15 mouse cellular contexts compared by ENCODE assay signal in the genomic region with DNA sequence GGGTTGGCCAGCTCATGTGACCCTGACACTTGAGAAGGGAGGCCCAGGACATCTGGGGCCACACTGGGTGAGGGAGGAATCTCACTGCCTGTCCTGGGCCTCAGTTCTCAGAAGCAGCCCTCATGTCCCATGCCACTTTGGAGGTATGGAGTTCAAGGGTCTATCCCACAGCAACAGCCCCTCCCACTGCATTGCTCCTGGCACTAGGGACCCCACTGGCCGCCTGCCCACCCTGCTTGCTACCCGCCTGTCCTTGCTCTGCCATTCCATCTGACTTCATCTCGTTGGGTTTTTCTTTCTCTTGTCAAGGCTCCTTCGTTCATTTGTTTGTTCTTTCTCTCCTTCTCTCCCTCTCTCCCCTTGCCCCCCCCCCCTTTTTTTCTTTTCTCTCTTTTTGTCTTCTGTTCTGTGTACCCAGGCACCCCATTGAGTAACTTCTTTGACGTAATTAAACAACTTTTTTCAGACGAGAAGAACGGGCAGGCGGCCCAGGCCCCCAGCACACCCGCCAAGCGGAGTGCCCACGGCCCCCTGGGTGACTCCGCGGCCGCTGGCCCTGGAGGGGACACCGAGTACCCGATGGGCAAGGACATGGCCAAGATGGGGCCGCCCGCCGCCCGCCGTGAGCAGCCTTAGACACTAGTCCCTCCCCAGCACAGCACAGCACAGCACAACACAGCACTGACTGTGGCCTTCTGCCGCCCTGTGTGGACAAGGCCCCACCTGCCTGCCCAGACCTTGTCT. TPM values are rescaled to one million over a fixed set of nuclear protein-coding genes. Genes with fewer than 3 reads are reported as not detected.
DNase-seq lines count a peak whose midpoint lies in the region; ATAC-seq lines count a peak whose summit lies in the region.
"Had no signal": no experiment of that assay in that cellular context is flagged by ENCODE, and none has a peak within 500 bp of the region (broad histone marks: within the 10 kb centered on the region; RNA-seq: fewer than 3 reads in every experiment).

No protein-coding gene starts in this region.

- peak; percentile 50 to 54 for DNase-seq in layer of hippocampus, postnatal 10 days (ENCODE audit: low spot score in 2 of 2)
- DNase-seq in layer of hippocampus, adult 11-12 months (ENCODE audit: low spot score) = no peak
- peak; percentile 49 for DNase-seq in right cerebral cortex, postnatal 4 days
- DNase-seq in right cerebral cortex, postnatal 25 days = no peak
- DNase-seq in retina, embryonic 14.5 days (ENCODE audit: low spot score) = no peak
- DNase-seq: cerebellum, adult 9-10 months; kidney, postnatal 14 days; thymus, postnatal 4 days had no signal

- no peak overlapping the region for H3K4me3 ChIP-seq in hindbrain, embryonic 16.5 days (ENCODE audit: low read length)
- H3K4me3 ChIP-seq in kidney, embryonic 14.5 days (ENCODE audit: low read length) = no peak overlapping the region
- H3K4me3 ChIP-seq: embryonic facial prominence, embryonic 12.5 days; neural tube, embryonic 13.5 days had no signal

- ATAC-seq in hindbrain, embryonic 16.5 days = no peak; the same call in 1 of the 2 replicates
- ATAC-seq in kidney, embryonic 14.5 days (ENCODE audit: low FRiP score, low TSS enrichment) = no peak

- H3K27ac ChIP-seq in hindbrain, embryonic 16.5 days (ENCODE audit: low read depth, low read length) = peak overlapping the region; percentile 23; the same call in 1 of the 2 replicates
- H3K27ac ChIP-seq in kidney, embryonic 14.5 days (ENCODE audit: low read depth, low read length) = no peak overlapping the region
- H3K27ac ChIP-seq: embryonic facial prominence, embryonic 12.5 days; liver, embryonic 14.5 days had no signal

- peaks cover 55% of the 10 kb centered on the region for H3K36me3 ChIP-seq in hindbrain, embryonic 16.5 days (ENCODE audit: control insufficient read depth, insufficient read depth, low read length)
- H3K36me3 ChIP-seq in kidney, embryonic 14.5 days (ENCODE audit: control insufficient read depth, insufficient read depth, low read length) = no peaks in the 10 kb centered on the region; the same call in 1 of the 2 replicates

- no peaks in the 10 kb centered on the region for H3K4me1 ChIP-seq in hindbrain, embryonic 16.5 days (ENCODE audit: control insufficient read depth, insufficient read depth, low read depth, low read length)
- H3K4me1 ChIP-seq in kidney, embryonic 14.5 days (ENCODE audit: control insufficient read depth, insufficient read depth, low read length) = no peaks in the 10 kb centered on the region
- H3K4me1 ChIP-seq: embryonic facial prominence, embryonic 12.5 days; neural tube, embryonic 13.5 days had no signal

- no peak overlapping the region for H3K9ac ChIP-seq in hindbrain, embryonic 16.5 days (ENCODE audit: low read depth, low read length)
- H3K9ac ChIP-seq in kidney, embryonic 14.5 days (ENCODE audit: low read depth, low read length) = no peak overlapping the region
- H3K9ac ChIP-seq: embryonic facial prominence, embryonic 12.5 days; liver, embryonic 14.5 days; neural tube, embryonic 13.5 days had no signal

- 65% methylated on average over 22 of the region's 22 CpGs for WGBS in hindbrain, embryonic 16.5 days
- 82% methylated on average over 22 of the region's 22 CpGs for WGBS in kidney, embryonic 14.5 days

- H3K9me3 ChIP-seq in hindbrain, embryonic 16.5 days (ENCODE audit: control insufficient read depth, low read length) = no peaks in the 10 kb centered on the region
- no peaks in the 10 kb centered on the region for H3K9me3 ChIP-seq in kidney, embryonic 14.5 days (ENCODE audit: control insufficient read depth, low read length)
- H3K9me3 ChIP-seq: embryonic facial prominence, embryonic 12.5 days; neural tube, embryonic 13.5 days had no signal

- no peaks in the 10 kb centered on the region for H3K27me3 ChIP-seq in hindbrain, embryonic 16.5 days (replicated peaks; ENCODE audit: control insufficient read depth, insufficient read depth, low read length)
- H3K27me3 ChIP-seq in kidney, embryonic 14.5 days (ENCODE audit: control insufficient read depth, insufficient read depth, low read length) = no peaks in the 10 kb centered on the region
- H3K27me3 ChIP-seq: CH12.LX; embryonic facial prominence, embryonic 12.5 days; neural tube, embryonic 13.5 days had no signal

- H3K4me2 ChIP-seq in hindbrain, embryonic 16.5 days (ENCODE audit: low read length) = no peak overlapping the region
- no peak overlapping the region for H3K4me2 ChIP-seq in kidney, embryonic 14.5 days (replicated peaks; ENCODE audit: low read depth, low read length)
- H3K4me2 ChIP-seq: embryonic facial prominence, embryonic 12.5 days; neural tube, embryonic 13.5 days had no signal

RNA-seq across cellular contexts. Expression of a gene that starts 52.2 kb away (rescaled TPM):
- total RNA-seq in layer of hippocampus, postnatal 10 days (2021) = 100 to 1,000 TPM; 166 to 172 TPM
- 19.6 and 20.7 TPM in 2 replicates for polyA plus RNA-seq in hindbrain, embryonic 16.5 days (2015; fragmentation: Nextera tagmentation; extraction: Ambion mirVana)
- polyA plus RNA-seq in kidney, embryonic 14.5 days (2014; fragmentation: Nextera tagmentation; extraction: Ambion mirVana) = 0.46 and 0.69 TPM in 2 replicates
- total RNA-seq: hematopoietic stem cell, adult 5-6 weeks had no signal

RNA-seq across cellular contexts. Expression of a gene that starts 59.1 kb away (rescaled TPM):
- 10 to 100 TPM; 20.5 to 20.9 TPM for total RNA-seq in layer of hippocampus, postnatal 10 days (2021)
- polyA plus RNA-seq in hindbrain, embryonic 16.5 days (2015; fragmentation: Nextera tagmentation; extraction: Ambion mirVana) = 52.7 and 55.9 TPM in 2 replicates
- polyA plus RNA-seq in kidney, embryonic 14.5 days (2014; fragmentation: Nextera tagmentation; extraction: Ambion mirVana) = 63.8 and 65.8 TPM in 2 replicates

Comparison
In these comparisons a context has a peak if more than half of its experiments do, and no peak if none do; other contexts are left out.
1. DNase-seq: peak in layer of hippocampus, postnatal 10 days (2 of 2) and right cerebral cortex, postnatal 4 days (single experiment); none in layer of hippocampus, adult 11-12 months (single experiment), right cerebral cortex, postnatal 25 days (single experiment) and retina, embryonic 14.5 days (single experiment).
2. RNA of a gene that starts 52.2 kb away (polyA plus RNA-seq): 19.6 to 20.7 TPM in hindbrain, embryonic 16.5 days; 0.46 to 0.69 TPM in kidney, embryonic 14.5 days; every median in the first group is over 10 times any median in the second.